Mouse (Mus musculus) frontal cortex, postnatal 25 days (tissue): ENCODE data around the gene Tpcn2.

Source experiments
- DNase-seq, 2 experiments: peaks; one replicate each; pipeline ENCODE4 v3.0.0; 2022; ENCODE audit warnings: low spot score in 2 of 2

The Tpcn2 gene

GRCm38 (mm10) chr7:145283487-145284187 is at the start of gene Tpcn2:
TSS of gene Tpcn2 (minus strand) at chr7:145284011.
- peak; percentile 79 to 84 for DNase-seq

- no peak for DNase-seq
These were observed 48.7 kb upstream of the Tpcn2 start for GRCm38 (mm10) chr7:145332376-145333041.

- DNase-seq: no peak
These were observed 46.8 kb upstream of the Tpcn2 start for GRCm38 (mm10) chr7:145330641-145331040.

GRCm38 (mm10) chr7:145329982-145330381 is 46.2 kb upstream of the Tpcn2 start:
- DNase-seq: no peak

- no peak for DNase-seq
These were observed 41.9 kb upstream of the Tpcn2 start for GRCm38 (mm10) chr7:145325697-145326096.

- no peak for DNase-seq
These were observed 39.8 kb upstream of the Tpcn2 start for GRCm38 (mm10) chr7:145323607-145324006.

GRCm38 (mm10) chr7:145319481-145319880 is 35.7 kb upstream of the Tpcn2 start:
- DNase-seq: no peak

- no peak for DNase-seq
These were observed 33.7 kb upstream of the Tpcn2 start for GRCm38 (mm10) chr7:145317522-145317921.

- DNase-seq: no peak
These were observed 31.1 kb upstream of the Tpcn2 start, which contains the start of gene Mrgprd for GRCm38 (mm10) chr7:145314785-145315411. TSS of gene Mrgprd (plus strand) at chr7:145314835.

GRCm38 (mm10) chr7:145312137-145312536 is 28.3 kb upstream of the Tpcn2 start:
- DNase-seq: no peak

- no peak for DNase-seq
These were observed 26.7 kb upstream of the Tpcn2 start for GRCm38 (mm10) chr7:145310526-145310925.

- no peak for DNase-seq
These were observed 26.1 kb upstream of the Tpcn2 start for GRCm38 (mm10) chr7:145309877-145310276.

- no peak for DNase-seq
These were observed 25.1 kb upstream of the Tpcn2 start for GRCm38 (mm10) chr7:145308866-145309265.

GRCm38 (mm10) chr7:145308061-145308675 is 24.4 kb upstream of the Tpcn2 start:
- DNase-seq: no peak

GRCm38 (mm10) chr7:145307636-145308035 is 23.8 kb upstream of the Tpcn2 start:
- DNase-seq: no peak

- no peak for DNase-seq
These were observed 20.3 kb upstream of the Tpcn2 start for GRCm38 (mm10) chr7:145304153-145304552.

- no peak for DNase-seq
These were observed 18.9 kb upstream of the Tpcn2 start for GRCm38 (mm10) chr7:145302488-145303285.

GRCm38 (mm10) chr7:145301341-145302005 is 17.7 kb upstream of the Tpcn2 start:
- DNase-seq: no peak

GRCm38 (mm10) chr7:145301008-145301340 is 17.2 kb upstream of the Tpcn2 start:
- no peak for DNase-seq

- DNase-seq: no peak
These were observed 16.7 kb upstream of the Tpcn2 start, which contains the start of gene Mrgprf for GRCm38 (mm10) chr7:145300321-145301007. TSS of gene Mrgprf (plus strand) at chr7:145300828.
